Mouse (Mus musculus) ovary, postnatal 36 days (tissue): ENCODE results near the gene Scn2a.

Source experiments
- DNase-seq: peaks from one replicate; pipeline ENCODE4 v3.0.0; 2022; ENCODE audit warnings: low spot score, mixed read lengths

The Scn2a gene

GRCm38 (mm10) chr2:65620556-65621166 lies at the start of gene Scn2a:
Gene Scn2a, plus strand, starts transcription at chr2:65620771.
- no peak for DNase-seq

GRCm38 (mm10) chr2:65587679-65588078 lies 32.9 kb upstream of the Scn2a start:
- DNase-seq: no peak

DNA sequence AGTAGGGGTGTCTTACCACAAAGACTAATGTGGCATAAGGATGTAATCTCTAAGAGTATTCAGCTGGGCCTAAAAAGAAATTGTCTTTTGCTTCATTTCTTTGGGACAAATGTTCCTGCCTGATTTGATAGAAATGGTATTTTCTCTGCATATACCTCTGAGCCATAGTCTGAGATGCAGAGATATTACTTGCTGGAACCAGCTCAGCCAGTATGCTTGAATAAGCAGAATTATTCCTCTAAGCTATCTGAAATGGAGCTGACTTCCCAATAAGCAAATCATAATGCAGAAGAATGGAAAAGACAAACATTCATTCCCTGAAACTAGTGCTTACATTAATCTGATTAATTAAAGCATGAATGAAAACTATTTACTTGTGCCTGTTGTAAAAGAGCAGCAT lies 12.8 kb upstream of the Scn2a start:
- no peak for DNase-seq

GRCm38 (mm10) chr2:65611887-65612286 lies 8.7 kb upstream of the Scn2a start:
- no peak for DNase-seq

DNA sequence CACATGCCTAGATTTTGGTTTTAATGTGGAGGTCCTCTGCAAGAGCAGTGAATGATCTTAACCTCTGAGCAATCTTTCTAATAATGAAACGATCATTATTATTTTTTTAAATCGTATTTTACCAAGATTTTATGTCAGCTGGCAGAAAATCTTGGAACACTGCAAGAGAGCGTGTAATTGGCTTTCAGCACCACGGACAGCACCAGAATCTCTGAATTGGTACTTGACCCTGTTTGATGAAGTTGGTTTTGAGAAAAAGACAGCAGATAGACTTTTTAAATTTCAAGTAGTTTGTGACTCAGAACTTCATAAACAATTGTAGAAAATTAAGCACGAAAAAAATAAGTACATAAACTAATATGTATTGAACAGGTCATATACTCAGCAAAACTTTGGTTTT lies 790 bp upstream of the Scn2a start:
- peak; percentile 15 for DNase-seq

GRCm38 (mm10) chr2:65621254-65621653 lies 683 bp downstream of the Scn2a start:
- no peak for DNase-seq

- no peak for DNase-seq
These were observed 1.3 kb downstream of the Scn2a start for GRCm38 (mm10) chr2:65621838-65622237.

GRCm38 (mm10) chr2:65652636-65653035 lies 32.1 kb downstream of the Scn2a start:
- DNase-seq: no peak

DNA sequence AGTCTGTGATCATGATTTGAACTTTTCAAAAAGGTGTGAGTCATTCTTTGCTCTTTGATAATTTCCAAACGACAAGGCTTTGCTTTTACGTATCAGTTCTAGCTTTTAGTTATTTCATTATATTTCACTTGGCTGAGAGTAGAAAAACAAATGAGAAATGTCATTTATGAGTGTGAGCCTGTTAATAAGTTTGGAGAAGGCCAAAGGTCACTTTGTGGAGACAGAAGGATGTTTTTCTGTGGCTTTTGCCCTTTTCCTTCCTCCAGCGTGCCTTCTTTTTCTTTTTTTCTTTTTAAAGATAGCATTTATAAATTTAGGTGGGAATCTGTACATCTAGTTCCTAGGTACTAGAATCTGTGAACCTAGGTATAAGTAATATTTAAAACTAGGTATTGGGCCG lies 36.5 kb downstream of the Scn2a start:
- DNase-seq: no peak

- DNase-seq: no peak
These were observed 37.9 kb downstream of the Scn2a start for GRCm38 (mm10) chr2:65658430-65658829.

- DNase-seq: no peak
These were observed 43.3 kb downstream of the Scn2a start for GRCm38 (mm10) chr2:65663892-65664291.

GRCm38 (mm10) chr2:65664481-65664880 lies 43.9 kb downstream of the Scn2a start:
- no peak for DNase-seq

- no peak for DNase-seq
These were observed 44.6 kb downstream of the Scn2a start for GRCm38 (mm10) chr2:65665180-65665579.

DNA sequence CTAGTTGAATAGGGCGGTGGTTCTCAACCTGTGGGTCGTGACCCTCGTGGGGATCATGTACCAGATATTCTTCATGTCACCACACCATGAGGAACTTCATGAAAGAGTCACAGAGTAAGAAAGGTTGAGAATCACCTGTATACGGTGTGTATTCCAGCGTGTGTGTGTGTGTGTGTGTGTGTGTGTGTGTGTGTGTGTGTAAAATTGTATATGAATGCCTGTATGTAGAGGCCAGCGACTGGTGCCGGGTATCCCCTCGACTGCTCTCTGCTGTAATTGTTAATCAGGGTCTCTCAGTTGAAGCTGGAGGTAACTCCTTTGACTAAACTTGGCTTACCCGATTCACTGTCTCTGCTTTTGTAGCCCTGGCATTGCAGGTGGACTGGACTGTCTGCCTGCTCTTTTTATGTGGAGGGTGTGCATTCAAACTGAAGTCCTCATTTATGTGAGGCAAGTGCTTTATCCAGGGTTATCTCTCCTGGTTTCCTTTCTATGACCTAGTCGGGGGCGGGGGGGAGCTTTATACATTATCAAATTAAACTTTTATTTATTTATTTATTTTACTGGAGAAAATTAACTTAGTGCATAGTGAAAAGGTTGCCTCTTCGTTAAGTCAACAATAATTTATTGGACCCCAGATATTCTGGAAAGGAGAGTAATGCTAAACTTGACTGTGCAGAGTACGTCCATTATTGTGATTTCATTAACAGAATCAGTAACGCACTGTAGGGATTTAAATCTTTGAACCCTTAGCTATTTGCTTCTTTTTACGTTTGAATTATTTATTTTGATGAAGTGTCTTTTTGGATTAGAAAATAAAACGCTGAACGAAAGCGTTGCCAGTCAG lies 47.2 kb downstream of the Scn2a start:
- no peak for DNase-seq

DNA sequence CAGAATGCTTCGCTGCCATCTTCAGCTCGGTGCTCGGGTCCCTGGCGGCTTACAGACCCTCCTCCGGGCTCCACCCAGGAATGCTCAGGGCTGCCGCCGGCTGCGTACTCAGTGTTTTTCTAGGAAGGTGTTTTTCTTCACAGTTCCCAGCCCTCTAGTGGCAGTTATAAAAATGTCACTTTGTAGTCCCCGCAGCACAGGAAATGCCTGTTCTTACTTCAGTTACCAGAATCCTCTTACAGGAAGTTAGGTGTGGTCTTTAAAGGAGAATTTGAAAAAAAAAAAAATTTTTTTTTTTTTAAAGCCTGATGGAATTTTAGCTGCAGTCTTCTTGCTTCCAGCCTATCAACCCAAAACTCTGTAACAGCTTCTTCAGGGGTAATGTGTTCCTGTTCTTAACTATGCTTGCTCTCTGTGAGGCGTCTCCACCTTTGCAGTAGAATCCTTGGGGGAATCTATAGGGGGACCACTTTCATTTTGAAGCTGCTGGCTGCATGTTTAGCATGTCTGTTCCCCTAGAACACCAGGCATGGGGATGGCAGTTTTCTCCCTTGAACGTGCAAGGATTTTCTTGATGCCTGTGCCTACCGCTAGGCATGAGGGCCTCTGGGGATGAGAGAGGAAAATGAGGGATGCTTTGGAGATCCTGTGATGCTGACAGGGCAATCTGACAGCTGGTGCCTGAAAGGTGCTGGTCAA lies 48.0 kb downstream of the Scn2a start:
- peak; percentile 66 for DNase-seq

GRCm38 (mm10) chr2:65669561-65669960 lies 49.0 kb downstream of the Scn2a start:
- DNase-seq: no peak

- DNase-seq: no peak
These were observed 49.7 kb downstream of the Scn2a start for GRCm38 (mm10) chr2:65670153-65670817.

DNA sequence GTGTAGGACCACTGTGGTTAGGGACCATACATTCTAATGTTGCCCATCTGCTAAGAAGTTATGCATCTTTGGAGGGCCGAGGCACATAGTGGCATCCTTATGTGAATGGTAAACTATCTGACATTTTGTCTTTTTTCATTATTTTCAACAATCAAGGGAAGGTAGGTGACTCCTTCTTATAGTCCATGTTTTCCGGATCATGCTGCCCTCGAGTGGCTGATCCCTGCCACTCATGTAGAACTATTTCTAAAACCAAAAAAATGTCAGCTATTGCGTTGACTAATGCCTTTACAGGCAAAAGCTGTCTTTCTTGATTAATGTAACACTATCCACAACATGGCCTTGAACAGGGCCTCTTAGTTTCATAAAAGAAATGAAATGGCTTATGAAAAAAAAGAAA lies 59.0 kb downstream of the Scn2a start:
- no peak for DNase-seq

- no peak for DNase-seq
These were observed 64.6 kb downstream of the Scn2a start for GRCm38 (mm10) chr2:65685151-65685550.

DNA sequence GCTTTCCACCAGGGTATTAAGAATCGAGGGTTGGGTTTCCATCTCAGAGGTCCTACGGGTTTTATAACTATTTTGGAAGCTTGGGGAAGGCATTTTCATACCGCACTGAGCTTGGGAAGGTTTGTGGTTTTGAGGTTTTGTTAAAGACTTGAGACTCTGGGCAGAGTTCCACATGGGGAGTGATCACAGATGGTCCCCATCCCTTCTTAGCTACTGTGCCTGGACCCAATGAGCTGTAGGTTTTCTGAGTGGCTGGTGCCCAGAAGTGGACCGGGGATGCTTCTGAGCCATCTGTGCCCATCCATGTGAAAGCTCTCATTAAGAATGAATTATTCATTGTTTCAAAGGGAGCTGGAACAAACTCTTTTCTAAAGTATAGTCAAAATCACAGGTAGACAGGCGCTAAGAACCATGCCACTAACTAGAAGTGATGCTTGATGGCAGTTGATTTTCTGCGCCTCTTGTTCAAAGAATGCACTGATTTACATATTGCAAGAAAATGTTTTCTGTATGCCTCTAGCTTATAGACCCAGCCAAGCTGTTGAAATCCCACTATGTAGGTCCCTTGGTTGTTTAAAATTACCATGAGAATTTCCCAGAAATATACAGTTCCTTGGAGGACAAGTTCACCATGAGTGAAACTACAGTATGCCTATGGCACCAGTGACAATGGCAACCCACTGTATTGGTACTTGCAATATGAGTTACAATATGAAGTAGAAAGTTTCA lies 70.0 kb downstream of the Scn2a start:
- DNase-seq: no peak

DNA sequence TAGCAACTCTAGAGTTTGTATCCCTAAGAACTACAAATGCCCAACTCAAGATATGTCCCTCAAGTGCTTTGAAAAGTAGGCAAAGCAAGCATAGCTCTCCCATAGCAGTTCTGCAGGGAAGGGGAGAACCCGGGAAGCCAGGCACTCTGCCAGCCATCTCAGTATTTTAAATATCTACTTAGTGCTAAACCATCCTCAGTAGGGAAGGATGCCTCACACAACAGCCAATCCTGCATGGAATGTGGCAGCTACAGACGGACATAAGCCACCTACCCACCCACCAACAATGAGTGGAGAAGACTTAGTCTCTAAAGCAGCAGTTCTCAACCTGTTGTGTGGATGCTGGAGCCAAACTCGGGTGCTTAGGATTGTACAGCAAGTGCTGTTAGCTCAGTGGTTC lies 73.9 kb downstream of the Scn2a start:
- no peak for DNase-seq

GRCm38 (mm10) chr2:65695061-65695460 lies 74.5 kb downstream of the Scn2a start:
- no peak for DNase-seq
